ENCODE assay signal across 16 mouse cellular contexts in the genomic region with DNA sequence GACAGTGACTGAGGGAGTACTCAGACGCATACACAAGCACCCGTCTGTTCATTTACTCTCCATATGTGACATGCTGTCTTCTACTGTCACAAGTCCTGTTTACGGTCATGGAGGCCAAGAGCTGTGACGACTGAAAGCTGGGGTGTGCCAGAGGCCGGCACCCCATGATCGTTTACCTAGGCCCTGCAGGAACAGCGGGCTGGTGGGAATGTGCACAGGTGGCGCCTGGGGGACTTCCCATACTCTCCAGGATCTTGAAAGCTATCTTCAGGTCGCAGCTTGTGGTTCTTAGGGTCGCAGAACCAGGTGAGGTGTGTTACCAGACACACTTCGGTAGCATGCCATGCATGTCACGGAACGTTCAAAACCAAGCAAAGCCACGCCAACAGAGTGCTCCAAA.
"Had no signal": no experiment of that assay in that cellular context is flagged by ENCODE, and none has a peak within 500 bp of the region (broad histone marks: within the 10 kb centered on the region; RNA-seq: fewer than 3 reads in every experiment).

No protein-coding gene starts in this region.

- H3K9ac ChIP-seq: liver, postnatal 0 days; lung, embryonic 15.5 days; midbrain, embryonic 13.5 days; midbrain, embryonic 15.5 days; neural tube, embryonic 12.5 days had no signal

- H3K9me3 ChIP-seq: lung, embryonic 15.5 days; midbrain, embryonic 13.5 days; midbrain, embryonic 15.5 days had no signal

- DNase-seq: liver, postnatal 0 days; lung, adult 2 months; lung, postnatal 14 days; lung, postnatal 36 days; right cerebral cortex, postnatal 14 days; thymus, adult 18-20 months; thymus, postnatal 14 days; thymus, postnatal 36 days had no signal

- ATAC-seq: liver, postnatal 0 days; lung, postnatal 0 days; midbrain, embryonic 13.5 days; midbrain, embryonic 15.5 days had no signal

- H3K36me3 ChIP-seq: lung, embryonic 15.5 days; midbrain, embryonic 13.5 days; midbrain, embryonic 15.5 days; neural tube, embryonic 12.5 days had no signal

- H3K27me3 ChIP-seq: lung, embryonic 15.5 days; megakaryocyte, embryonic 14.5 days; midbrain, embryonic 13.5 days; midbrain, embryonic 15.5 days; neural tube, embryonic 12.5 days had no signal

- H3K4me2 ChIP-seq: lung, embryonic 15.5 days; midbrain, embryonic 11.5 days; midbrain, embryonic 13.5 days; midbrain, embryonic 15.5 days; neural tube, embryonic 12.5 days had no signal

- H3K4me3 ChIP-seq: lung, embryonic 15.5 days; megakaryocyte, embryonic 14.5 days; midbrain, embryonic 13.5 days; midbrain, embryonic 15.5 days; neural tube, embryonic 12.5 days had no signal

- H3K4me1 ChIP-seq: megakaryocyte, embryonic 14.5 days; midbrain, embryonic 13.5 days; midbrain, embryonic 15.5 days; neural tube, embryonic 12.5 days had no signal

- H3K27ac ChIP-seq: lung, embryonic 15.5 days; macrophage; midbrain, embryonic 13.5 days; midbrain, embryonic 15.5 days; neural tube, embryonic 12.5 days had no signal
